9 mouse cellular contexts compared by ENCODE assay signal in genomic region chr1:81076831-81077664, GRCm38 (mm10). TPM values are rescaled to one million over a fixed set of nuclear protein-coding genes. Genes with fewer than 3 reads are reported as not detected.
A peak's percentile ranks its signal among the peaks of the same experiment; 100 is the strongest.
DNase-seq lines count a peak whose midpoint lies in the region; ATAC-seq and TF ChIP-seq lines count a peak whose summit lies in the region.
"Had no signal": no experiment of that assay in that cellular context is flagged by ENCODE, and none has a peak within 500 bp of the region (broad histone marks: within the 10 kb centered on the region; RNA-seq: fewer than 3 reads in every experiment).

Gene Nyap2, plus strand, starts transcription at chr1:81076950.

- WGBS in hindbrain, embryonic 12.5 days, result 22% methylated on average over 16 of the region's 16 CpGs
- WGBS in limb, embryonic 14.5 days, result 38% methylated on average over 16 of the region's 16 CpGs

- H3K4me2 ChIP-seq in hindbrain, embryonic 12.5 days (replicated peaks), result peak within 1 kb of the TSS; percentile 46
- H3K4me2 ChIP-seq in limb, embryonic 14.5 days (replicated peaks; ENCODE audit: low read depth, low read length, severe bottlenecking), result no peak within 1 kb of the TSS
- H3K4me2 ChIP-seq: limb, embryonic 15.5 days had no signal

- TF ChIP-seq POLR2A in cortical plate, adult 2 months (IDR thresholded peaks at IDR 0.05; ENCODE audit: extremely low read depth, insufficient read depth, low read length), result peak; percentile 79
- TF ChIP-seq POLR2A in limb, embryonic 14.5 days (IDR thresholded peaks at IDR 0.05; ENCODE audit: borderline replicate concordance, extremely low read depth, insufficient read depth, insufficient read length), result no peak

- H3K9ac ChIP-seq in hindbrain, embryonic 12.5 days, result peak within 1 kb of the TSS; percentile 55
- no peak within 1 kb of the TSS for H3K9ac ChIP-seq in limb, embryonic 14.5 days (ENCODE audit: low read depth, low read length, severe bottlenecking)
- H3K9ac ChIP-seq: limb, embryonic 15.5 days had no signal

- H3K27me3 ChIP-seq in hindbrain, embryonic 12.5 days, result no peaks in the 10 kb centered on the region
- no peaks in the 10 kb centered on the region for H3K27me3 ChIP-seq in limb, embryonic 14.5 days (ENCODE audit: control insufficient read depth, insufficient read depth, low read length)
- H3K27me3 ChIP-seq: limb, embryonic 15.5 days had no signal

- intact Hi-C loops in gastrocnemius, postnatal 36 days (cut with DNase I), result no loop called here

- peak; percentile 86 for ATAC-seq in hindbrain, embryonic 12.5 days (ENCODE audit: low FRiP score)
- ATAC-seq in limb, embryonic 14.5 days (ENCODE audit: low FRiP score, low read depth), result no peak

- no peaks in the 10 kb centered on the region for H3K9me3 ChIP-seq in hindbrain, embryonic 12.5 days (replicated peaks)
- no peaks in the 10 kb centered on the region for H3K9me3 ChIP-seq in limb, embryonic 14.5 days (ENCODE audit: control insufficient read depth, low read length)
- H3K9me3 ChIP-seq: limb, embryonic 15.5 days had no signal

- H3K4me1 ChIP-seq in cortical plate, adult 2 months (ENCODE audit: control insufficient read depth, insufficient read depth, low read length), result no peaks in the 10 kb centered on the region
- H3K4me1 ChIP-seq in hindbrain, embryonic 12.5 days, result no peaks in the 10 kb centered on the region
- H3K4me1 ChIP-seq in limb, embryonic 14.5 days (ENCODE audit: control insufficient read depth, insufficient read depth, low read length), result no peaks in the 10 kb centered on the region
- H3K4me1 ChIP-seq: limb, embryonic 15.5 days had no signal

- peak; percentile 21 for DNase-seq in adrenal gland, postnatal 10 days
- no peak for DNase-seq in adrenal gland, postnatal 4 days (ENCODE audit: low spot score in 2 of 2)
- peak; percentile 35 for DNase-seq in limb, embryonic 14.5 days (ENCODE audit: low spot score)
- DNase-seq in right cerebral cortex, postnatal 4 days, result peak; percentile 61
- no peak for DNase-seq in spleen, postnatal 14 days (ENCODE audit: low spot score in 2 of 2)
- no peak for DNase-seq in gastrocnemius, postnatal 36 days

- H3K4me3 ChIP-seq in cortical plate, adult 2 months (ENCODE audit: insufficient read depth, low read length), result peak within 1 kb of the TSS; percentile 64
- peak within 1 kb of the TSS; percentile 30 for H3K4me3 ChIP-seq in hindbrain, embryonic 12.5 days
- H3K4me3 ChIP-seq in limb, embryonic 14.5 days (replicated peaks; ENCODE audit: low read length), result no peak within 1 kb of the TSS
- H3K4me3 ChIP-seq: limb, embryonic 15.5 days had no signal

- no peak for TF ChIP-seq CTCF in cortical plate, adult 2 months (IDR thresholded peaks at IDR 0.05; ENCODE audit: extremely low read depth, insufficient read depth, low read length)

- H3K36me3 ChIP-seq in hindbrain, embryonic 12.5 days, result no peaks in the 10 kb centered on the region
- H3K36me3 ChIP-seq in limb, embryonic 14.5 days (ENCODE audit: control insufficient read depth, insufficient read depth, low read length), result no peaks in the 10 kb centered on the region
- H3K36me3 ChIP-seq: limb, embryonic 15.5 days had no signal

- peak within 1 kb of the TSS; percentile 54 for H3K27ac ChIP-seq in cortical plate, adult 2 months (ENCODE audit: insufficient read depth, low read length)
- H3K27ac ChIP-seq in hindbrain, embryonic 12.5 days, result peak within 1 kb of the TSS; percentile 95
- H3K27ac ChIP-seq in limb, embryonic 14.5 days (replicated peaks; ENCODE audit: low read depth, low read length), result no peak within 1 kb of the TSS
- H3K27ac ChIP-seq: limb, embryonic 15.5 days had no signal

RNA-seq across cellular contexts. Expression of gene Nyap2, which starts in this region (rescaled TPM):
- total RNA-seq in adrenal gland, postnatal 10 days (2021), result 1 to 10 TPM; 2.5 to 3.8 TPM
- total RNA-seq in adrenal gland, postnatal 4 days (2021), result 1 to 10 TPM; 6.3 to 6.5 TPM
- polyA plus RNA-seq in cortical plate, adult 2 months (2012; rRNA removed), result 15.5 and 15.6 TPM in 2 replicates
- 5.3 and 5.7 TPM in 2 replicates for polyA plus RNA-seq in hindbrain, embryonic 12.5 days (2016; fragmentation: Nextera tagmentation; extraction: Ambion mirVana)
- 0.06 TPM in 1 of 2 replicates, not detected in the other for polyA plus RNA-seq in limb, embryonic 14.5 days (2012; rRNA removed)
- polyA plus RNA-seq in limb, embryonic 14.5 days (2014; fragmentation: Nextera tagmentation; extraction: Ambion mirVana), result not detected in 2 replicates
- not detected for total RNA-seq in gastrocnemius, postnatal 36 days (2021)

Comparison
In these comparisons a context has a peak if more than half of its experiments do, and no peak if none do; other contexts are left out.
1. DNase-seq: peak in adrenal gland, postnatal 10 days (single experiment) and right cerebral cortex, postnatal 4 days (single experiment); none in adrenal gland, postnatal 4 days (0 of 2), spleen, postnatal 14 days (0 of 2) and gastrocnemius, postnatal 36 days (0 of 2).
2. Peak in DNase-seq in limb, embryonic 14.5 days; RNA of the gene not detected or under 1 TPM.